Mouse (Mus musculus): Measurements from ENCODE around the gene Mcam. TPM values are rescaled to one million over a fixed set of nuclear protein-coding genes. Genes with fewer than 3 reads are reported as not detected.

The Mcam gene
- polyA plus RNA-seq, 1 experiment, result 18.7 TPM

DNA sequence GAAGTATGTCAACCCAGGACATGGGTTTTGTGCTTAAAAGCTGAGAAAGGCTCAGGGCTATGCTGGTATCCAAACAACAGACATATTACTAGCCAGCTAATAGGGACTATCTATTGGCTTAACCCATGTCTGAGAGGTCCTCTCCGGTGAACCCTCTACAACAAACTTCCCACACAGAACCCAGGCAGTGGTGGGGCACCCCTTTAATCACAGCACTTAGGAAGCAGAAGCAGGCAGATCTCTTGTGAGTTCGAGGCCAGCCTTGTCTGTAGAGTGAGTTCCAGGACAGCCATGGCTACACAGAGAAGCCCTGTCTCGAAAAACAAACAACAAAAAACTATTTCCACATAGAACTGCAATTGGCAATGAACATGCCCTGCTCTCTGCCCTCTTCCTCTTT, 7.5 kb upstream of the Mcam start:
- H3K4me1 ChIP-seq (replicated peaks; ENCODE audit: control insufficient read depth, insufficient read depth, low read length), result peaks cover 20% of the 10 kb centered on the region
- no peak overlapping the region for H3K4me3 ChIP-seq (ENCODE audit: control insufficient read depth, insufficient read depth, low read length)
- H3K27ac ChIP-seq (ENCODE audit: control insufficient read depth, insufficient read depth, low read length), result no peak overlapping the region
- no peak for DNase-seq
- TF ChIP-seq POLR2A (IDR thresholded peaks at IDR 0.05; ENCODE audit: control insufficient read depth, extremely low read depth, insufficient read depth, low read length, poor library complexity), result no peak
- TF ChIP-seq CTCF (IDR thresholded peaks at IDR 0.05; ENCODE audit: borderline replicate concordance, control insufficient read depth, extremely low read depth, insufficient read depth, low read length, poor library complexity), result no peak
- H3K27me3 ChIP-seq (ENCODE audit: control insufficient read depth, insufficient read depth, low read length), result no peaks in the 10 kb centered on the region
- no peaks in the 10 kb centered on the region for H3K36me3 ChIP-seq (ENCODE audit: control insufficient read depth, insufficient read depth, low read length)
- WGBS, result 82% methylated on average over 3 of the region's 3 CpGs

DNA sequence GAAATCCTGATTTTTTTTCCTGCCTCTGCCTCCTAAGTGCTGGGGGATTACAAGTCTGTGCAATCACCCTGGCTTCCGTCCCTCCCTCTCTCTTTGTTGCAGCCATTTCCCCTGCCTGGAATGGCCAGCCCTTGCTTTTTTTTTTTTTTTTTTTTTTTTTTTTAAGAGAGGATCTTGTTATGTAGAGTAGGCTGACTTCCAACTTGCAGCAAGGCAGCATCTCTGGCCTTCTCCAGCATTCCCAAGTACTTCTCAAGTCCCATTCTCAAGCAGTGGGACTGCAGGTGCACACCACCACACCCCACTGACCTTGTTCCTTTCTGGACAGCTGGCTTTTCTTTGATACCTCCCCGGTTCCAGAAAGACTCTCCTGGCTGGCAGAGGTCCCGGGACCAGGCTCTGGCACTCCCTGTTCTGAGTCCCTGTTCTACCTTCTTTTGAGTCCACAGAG, 6.9 kb upstream of the Mcam start:
- TF ChIP-seq CTCF (IDR thresholded peaks at IDR 0.05; ENCODE audit: borderline replicate concordance, control insufficient read depth, extremely low read depth, insufficient read depth, low read length, poor library complexity) (no peak), POLR2A (IDR thresholded peaks at IDR 0.05; ENCODE audit: control insufficient read depth, extremely low read depth, insufficient read depth, low read length, poor library complexity) (no peak)
- Histone ChIP-seq H3K4me3 (ENCODE audit: control insufficient read depth, insufficient read depth, low read length) (no peak overlapping the region), H3K4me1 (replicated peaks; ENCODE audit: control insufficient read depth, insufficient read depth, low read length) (peaks cover 20% of the 10 kb centered on the region), H3K27ac (ENCODE audit: control insufficient read depth, insufficient read depth, low read length) (no peak overlapping the region), H3K27me3 (ENCODE audit: control insufficient read depth, insufficient read depth, low read length) (no peaks in the 10 kb centered on the region; the same call in 1 of the 2 replicates), H3K36me3 (ENCODE audit: control insufficient read depth, insufficient read depth, low read length) (no peaks in the 10 kb centered on the region)
- WGBS, result 90% methylated on average over 3 of the region's 3 CpGs
- no peak for DNase-seq

DNA sequence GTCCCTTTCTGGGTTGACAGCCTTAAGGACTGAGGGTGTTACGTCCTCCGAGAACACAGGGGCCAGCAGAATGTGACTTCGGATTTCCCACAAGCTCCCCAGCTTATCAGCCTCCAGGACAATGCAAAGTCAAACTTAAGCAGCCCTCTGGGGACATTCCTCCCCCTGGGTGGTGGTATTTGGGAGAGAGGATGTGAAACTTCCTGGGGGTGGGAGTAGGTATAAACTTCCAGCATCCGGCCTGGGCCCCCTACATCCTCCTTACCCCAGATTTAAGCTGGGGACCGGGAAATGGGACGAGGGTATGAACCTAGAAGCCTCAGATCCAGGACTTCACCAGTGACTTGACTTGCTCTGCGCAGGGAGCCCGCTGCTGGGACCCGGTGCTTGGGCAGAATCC, 4.6 kb upstream of the Mcam start:
- 38% methylated on average over 9 of the region's 9 CpGs for WGBS

DNA sequence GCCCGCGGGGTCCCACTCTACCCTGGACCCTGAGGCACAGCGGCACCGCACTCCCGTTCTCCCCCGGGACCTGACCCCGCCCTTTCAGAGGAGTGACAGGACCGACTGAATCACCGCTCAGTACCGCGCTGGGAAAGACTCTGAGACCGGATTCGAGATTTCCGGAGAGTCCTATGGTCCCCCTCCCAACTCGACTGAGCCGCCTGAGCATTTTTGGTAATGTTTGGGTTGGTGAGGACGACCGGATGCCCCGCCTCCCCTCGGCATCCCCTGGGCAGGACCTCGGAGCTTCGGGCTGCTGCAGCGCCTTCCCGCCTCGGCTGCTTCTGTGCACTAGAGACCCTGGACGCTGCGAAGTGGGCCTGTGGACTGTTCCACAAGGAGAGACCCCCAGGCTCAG, 4.2 kb upstream of the Mcam start:
- peak; percentile 81 for DNase-seq
- peak overlapping the region; percentile 38 for H3K4me3 ChIP-seq (ENCODE audit: control insufficient read depth, insufficient read depth, low read length)
- WGBS, result under 1% methylated on average over 27 of the region's 27 CpGs
- peaks cover 29% of the 10 kb centered on the region for H3K4me1 ChIP-seq (replicated peaks; ENCODE audit: control insufficient read depth, insufficient read depth, low read length)
- no peak overlapping the region for H3K27ac ChIP-seq (ENCODE audit: control insufficient read depth, insufficient read depth, low read length)
- TF ChIP-seq POLR2A (IDR thresholded peaks at IDR 0.05; ENCODE audit: control insufficient read depth, extremely low read depth, insufficient read depth, low read length, poor library complexity), result no peak; the same call in 1 of the 2 replicates
- no peak for TF ChIP-seq CTCF (IDR thresholded peaks at IDR 0.05; ENCODE audit: borderline replicate concordance, control insufficient read depth, extremely low read depth, insufficient read depth, low read length, poor library complexity)
- H3K36me3 ChIP-seq (ENCODE audit: control insufficient read depth, insufficient read depth, low read length), result no peaks in the 10 kb centered on the region
- H3K27me3 ChIP-seq (ENCODE audit: control insufficient read depth, insufficient read depth, low read length), result peaks cover 7% of the 10 kb centered on the region; the same call in 1 of the 2 replicates

More for the DNA sequence above, 4.6 kb upstream of the Mcam start:
- no peak for DNase-seq
- H3K4me3 ChIP-seq (ENCODE audit: control insufficient read depth, insufficient read depth, low read length), result peak overlapping the region; percentile 38
- H3K4me1 ChIP-seq (replicated peaks; ENCODE audit: control insufficient read depth, insufficient read depth, low read length), result peaks cover 25% of the 10 kb centered on the region
- TF ChIP-seq CTCF (IDR thresholded peaks at IDR 0.05; ENCODE audit: borderline replicate concordance, control insufficient read depth, extremely low read depth, insufficient read depth, low read length, poor library complexity), result no peak
- TF ChIP-seq POLR2A (IDR thresholded peaks at IDR 0.05; ENCODE audit: control insufficient read depth, extremely low read depth, insufficient read depth, low read length, poor library complexity), result no peak
- no peaks in the 10 kb centered on the region for H3K36me3 ChIP-seq (ENCODE audit: control insufficient read depth, insufficient read depth, low read length)
- H3K27ac ChIP-seq (ENCODE audit: control insufficient read depth, insufficient read depth, low read length), result no peak overlapping the region
- H3K27me3 ChIP-seq (ENCODE audit: control insufficient read depth, insufficient read depth, low read length), result peaks cover 6% of the 10 kb centered on the region; the same call in 1 of the 2 replicates

DNA sequence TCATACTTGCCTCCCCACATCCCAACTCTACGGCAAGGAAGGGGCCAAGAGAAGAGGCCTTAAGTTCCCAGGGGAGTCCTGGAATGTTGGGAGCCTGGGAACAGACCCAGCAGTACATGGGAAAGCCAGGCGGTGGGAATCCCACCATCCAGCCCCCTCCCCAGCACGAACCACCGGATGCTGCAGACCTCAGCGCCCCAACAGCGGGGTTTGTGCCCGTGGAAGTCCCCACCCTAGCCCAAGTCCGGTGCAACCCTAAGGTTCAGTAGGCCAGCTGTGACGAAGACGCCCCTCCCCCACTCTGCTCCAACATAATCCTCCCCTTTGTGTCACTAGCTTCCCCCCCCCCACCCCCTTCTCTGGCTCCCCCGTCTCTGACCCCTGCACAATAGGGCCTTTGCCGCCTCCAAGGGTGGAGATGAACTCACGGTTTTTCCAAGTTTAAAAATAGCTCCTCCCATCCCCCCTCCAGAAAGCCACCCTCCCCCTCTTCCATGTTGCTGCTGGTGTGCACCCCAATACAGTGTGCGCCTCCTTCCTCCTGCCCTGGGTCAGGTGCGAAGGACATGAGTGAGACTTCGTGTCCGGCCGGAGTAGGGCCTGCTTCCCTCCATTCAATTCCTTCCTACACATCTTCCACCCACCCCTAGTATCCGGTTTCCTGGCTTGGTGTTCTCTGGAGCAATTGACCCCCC, 3.5 kb upstream of the Mcam start:
- Histone ChIP-seq H3K4me1 (replicated peaks; ENCODE audit: control insufficient read depth, insufficient read depth, low read length) (peaks cover 36% of the 10 kb centered on the region), H3K27me3 (ENCODE audit: control insufficient read depth, insufficient read depth, low read length) (peaks cover 13% of the 10 kb centered on the region; the same call in 1 of the 2 replicates), H3K27ac (ENCODE audit: control insufficient read depth, insufficient read depth, low read length) (no peak overlapping the region), H3K36me3 (ENCODE audit: control insufficient read depth, insufficient read depth, low read length) (no peaks in the 10 kb centered on the region), H3K4me3 (ENCODE audit: control insufficient read depth, insufficient read depth, low read length) (no peak overlapping the region; the same call in 1 of the 2 replicates)
- 38% methylated on average over 18 of the region's 19 CpGs for WGBS
- no peak for TF ChIP-seq CTCF (IDR thresholded peaks at IDR 0.05; ENCODE audit: borderline replicate concordance, control insufficient read depth, extremely low read depth, insufficient read depth, low read length, poor library complexity)
- TF ChIP-seq POLR2A (IDR thresholded peaks at IDR 0.05; ENCODE audit: control insufficient read depth, extremely low read depth, insufficient read depth, low read length, poor library complexity), result no peak
- DNase-seq, result no peak

DNA sequence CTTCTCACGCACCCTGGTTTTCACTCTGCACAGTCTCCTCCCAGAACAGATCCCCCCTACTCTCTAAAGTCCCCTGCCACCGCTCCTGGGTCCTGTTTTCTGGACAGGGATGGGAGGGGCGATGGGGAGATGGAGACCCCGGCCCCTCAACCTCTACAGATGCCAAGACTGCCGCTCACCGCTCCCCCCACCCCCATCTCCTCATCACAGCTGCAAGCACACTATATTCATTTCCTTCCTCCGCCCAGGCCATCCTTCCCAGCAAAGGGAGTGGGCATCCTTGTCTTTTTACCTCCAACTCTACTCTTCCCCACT, 3.0 kb upstream of the Mcam start:
- H3K27me3 ChIP-seq (ENCODE audit: control insufficient read depth, insufficient read depth, low read length), result peaks cover 13% of the 10 kb centered on the region; the same call in 1 of the 2 replicates
- no peak for DNase-seq
- H3K4me1 ChIP-seq (replicated peaks; ENCODE audit: control insufficient read depth, insufficient read depth, low read length), result peaks cover 39% of the 10 kb centered on the region
- H3K27ac ChIP-seq (ENCODE audit: control insufficient read depth, insufficient read depth, low read length), result no peak overlapping the region
- TF ChIP-seq CTCF (IDR thresholded peaks at IDR 0.05; ENCODE audit: borderline replicate concordance, control insufficient read depth, extremely low read depth, insufficient read depth, low read length, poor library complexity) (no peak), POLR2A (IDR thresholded peaks at IDR 0.05; ENCODE audit: control insufficient read depth, extremely low read depth, insufficient read depth, low read length, poor library complexity) (no peak)
- 58% methylated on average over 7 of the region's 7 CpGs for WGBS
- H3K36me3 ChIP-seq (ENCODE audit: control insufficient read depth, insufficient read depth, low read length), result no peaks in the 10 kb centered on the region
- H3K4me3 ChIP-seq (ENCODE audit: control insufficient read depth, insufficient read depth, low read length), result no peak overlapping the region
